Mouse (Mus musculus): ENCODE measurements at regions not wholly inside any gene's neighbourhood (a gene's known extent, or its start where the extent isn't known, plus 50 kb on each side); places are given as distances from the start of the nearest gene placed in this dataset.

DNA sequence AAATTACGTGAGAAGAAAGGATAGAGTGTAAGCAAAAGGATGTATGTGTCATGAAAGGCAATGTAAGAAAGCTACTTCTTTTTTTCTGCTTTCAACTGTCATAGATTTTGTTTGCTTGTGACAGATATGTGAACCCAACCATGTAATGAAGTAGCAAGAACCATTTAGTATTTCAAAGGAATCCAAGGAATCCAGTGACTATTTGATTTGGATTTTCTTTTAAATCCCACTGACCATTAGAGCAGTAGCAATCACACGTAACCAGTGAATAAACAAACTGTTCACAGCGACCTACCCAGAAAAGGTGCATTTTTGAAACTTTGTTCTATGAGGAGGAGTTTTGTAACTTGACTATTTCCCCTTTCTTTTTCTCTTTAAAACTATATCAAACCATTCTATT, 981.2 kb upstream of the Luzp2 start:
- DNase-seq = no peak

DNA sequence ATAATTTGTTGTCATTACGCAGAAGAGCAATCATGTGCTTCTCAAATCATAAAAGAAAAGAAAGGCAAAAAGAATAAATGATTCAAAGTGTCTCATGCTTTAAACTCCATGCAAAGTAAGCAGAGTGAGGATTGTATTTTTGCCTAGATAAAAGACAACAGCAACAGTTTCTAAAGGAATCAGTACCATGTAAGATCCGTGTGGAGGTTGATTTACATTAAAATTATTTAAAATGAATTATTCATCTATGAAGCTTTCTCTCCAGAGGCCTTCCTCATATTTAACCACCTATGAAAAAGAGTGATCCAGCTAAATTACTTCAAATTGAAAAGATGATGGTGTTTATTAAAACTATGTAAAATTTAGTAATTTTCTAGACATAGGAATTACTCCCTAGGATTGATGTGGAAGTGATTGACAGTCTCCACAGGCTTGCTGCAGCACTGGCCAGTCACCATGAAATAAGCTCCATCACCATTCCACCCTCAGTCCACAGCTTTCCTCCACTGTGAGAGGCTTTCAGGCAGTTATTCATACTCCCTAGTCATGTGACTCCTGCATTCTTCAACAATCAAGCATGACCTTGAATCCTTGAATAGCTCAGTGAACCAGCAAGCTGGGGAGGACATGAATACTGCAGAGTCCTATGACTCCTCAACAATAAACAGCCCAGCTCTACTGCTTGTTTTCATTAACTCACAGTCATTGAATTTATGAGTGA, 962.7 kb upstream of the Luzp2 start:
- DNase-seq = no peak

DNA sequence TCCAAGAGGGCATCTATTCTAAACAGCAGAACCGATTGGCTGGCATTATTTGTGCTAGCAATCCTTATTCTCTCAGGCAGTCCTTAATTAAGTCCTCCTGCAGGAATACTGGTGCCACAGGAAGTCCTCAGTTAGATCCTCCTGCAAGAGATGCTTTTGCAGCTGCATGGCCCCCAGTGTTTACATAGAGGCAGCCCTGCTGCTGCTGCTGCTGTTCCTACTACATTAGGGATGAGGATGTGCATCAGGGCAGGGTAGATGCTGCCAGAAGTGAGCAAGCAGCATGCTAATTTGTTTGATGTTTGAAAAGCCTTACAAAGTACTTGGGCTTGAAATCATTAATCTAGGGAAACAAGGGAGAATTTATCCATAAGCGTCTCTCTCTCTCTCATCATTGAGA, 922.3 kb upstream of the Luzp2 start:
- DNase-seq = no peak

DNA sequence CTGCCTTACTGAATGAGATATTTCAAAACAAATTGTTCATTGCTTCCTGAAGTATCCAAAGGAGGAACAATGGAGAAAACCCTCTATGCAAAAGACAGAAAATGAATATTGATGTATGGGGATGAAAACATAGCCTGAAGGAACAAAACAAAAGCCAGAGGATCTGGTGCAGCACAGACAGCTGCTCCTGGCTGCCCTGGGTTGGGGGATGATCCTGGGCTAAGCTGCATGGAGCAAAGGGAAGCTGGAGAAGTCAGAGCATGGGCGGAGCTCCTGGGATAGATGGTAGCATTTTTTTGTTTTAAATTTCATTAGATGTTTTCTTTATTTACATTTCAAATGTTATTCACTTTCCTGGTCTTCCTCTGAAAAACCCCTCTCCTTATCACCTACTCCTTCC, 879.6 kb upstream of the Luzp2 start:
- DNase-seq = no peak

DNA sequence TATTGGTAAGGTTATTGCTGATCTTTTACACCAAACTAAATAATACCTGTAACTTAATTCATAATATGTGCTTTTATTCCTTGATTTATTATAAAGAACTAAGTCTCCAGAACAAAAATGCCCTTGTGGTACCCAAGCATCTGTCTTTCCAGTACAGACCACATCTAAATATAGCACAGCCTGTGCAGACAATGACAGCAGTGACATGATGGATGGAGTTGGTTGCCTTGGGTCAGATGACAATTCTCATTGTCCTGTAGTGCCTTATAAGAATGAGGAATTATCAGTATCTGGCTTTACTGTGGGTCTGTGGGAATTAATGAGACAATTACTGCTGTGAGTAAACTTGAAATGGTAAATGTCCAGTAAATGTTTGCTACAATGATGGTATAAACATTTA, 859.8 kb upstream of the Luzp2 start:
- no peak for DNase-seq

DNA sequence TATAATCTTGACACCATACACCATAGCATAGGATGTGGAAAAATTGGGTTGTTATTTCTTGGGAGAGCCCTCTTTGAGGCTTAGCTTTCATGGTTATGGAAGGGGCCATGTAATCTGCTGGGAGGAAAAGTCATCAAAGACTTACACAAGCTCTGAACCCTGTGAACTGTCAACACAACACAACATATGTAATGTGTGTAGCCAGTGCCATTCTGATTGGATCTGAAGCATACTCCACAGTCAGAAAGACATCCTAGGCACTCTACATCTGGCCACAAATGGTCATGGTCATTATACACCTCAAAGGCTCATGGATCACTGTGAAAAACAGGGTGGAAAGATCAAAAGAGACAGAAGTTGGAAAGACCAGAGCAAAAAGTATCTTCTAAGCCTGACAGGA, 839.3 kb upstream of the Luzp2 start:
- no peak for DNase-seq

DNA sequence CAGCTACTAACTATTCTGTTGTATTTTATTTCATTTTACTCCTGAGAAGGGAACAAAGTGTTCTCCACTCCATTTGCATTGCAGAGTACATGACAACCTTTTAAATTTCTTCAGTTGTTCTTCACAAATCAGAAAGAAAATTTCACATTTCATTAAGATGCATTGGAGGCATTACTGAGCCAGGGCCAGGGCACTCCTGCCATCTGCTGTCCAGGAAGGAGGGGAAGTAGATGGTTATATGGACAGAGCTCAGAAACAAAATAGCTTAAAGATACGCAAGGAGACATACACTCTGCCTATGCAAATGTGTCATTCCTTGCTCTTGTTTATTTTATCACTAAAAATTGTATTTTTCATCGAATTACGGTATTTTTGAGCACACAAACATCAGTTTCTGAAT, 826.6 kb upstream of the Luzp2 start:
- DNase-seq = peak; percentile 5

Small RNA genes lying in the stretch of these regions (microRNA-seq; reads per million reads assigned to microRNA genes)
- gene Gm27921 (0 reads per million in 2 experiments), gene Mir6238 (0 reads per million in 2 experiments)

Measured in adrenal gland, postnatal 25 days (tissue).